Mouse (Mus musculus) liver, embryonic 14.5 days (tissue): Measurements from ENCODE around the gene H2-K1. TPM values are rescaled to one million over a fixed set of nuclear protein-coding genes. Genes with fewer than 3 reads are reported as not detected.
"Not testable (repeated sequence)": the region's sequence is repeated elsewhere in the genome, so short reads cannot be mapped to it uniquely, and the experiment has no call there.

Experiments
- ATAC-seq: fragments of 200-750 bp; cut with Nextera tagmentation; 2 replicates; pipeline ENCODE4 v1.8.0; 2017; ENCODE audit warnings: moderate number of reproducible peaks, mild to moderate bottlenecking, moderate library complexity; ENCODE audit not compliant: insufficient read depth
- DNase-seq, 3 experiments: peaks; one replicate each; pipeline ENCODE4 v3.0.0-alpha.2; 2012 to 2013; ENCODE audit warnings: low read depth in 3 of 3, low spot score in 3 of 3
- H3K27ac ChIP-seq: fragments of 300-500 bp; sonication (generic); 2 replicates; pipeline ENCODE4 v1.5.1; 2014; ENCODE audit warnings: moderate library complexity, mild to moderate bottlenecking, control low read depth, inconsistent platforms
- H3K27me3 ChIP-seq: fragments of 300-500 bp; sonication (generic); 2 replicates; pipeline ENCODE4 v1.6.1; 2014; ENCODE audit warnings: mild to moderate bottlenecking, low read length, moderate library complexity; ENCODE audit not compliant: control insufficient read depth, insufficient read depth
- H3K36me3 ChIP-seq: fragments of 300-500 bp; sonication (generic); replicated peaks from 2 replicates; pipeline ENCODE4 v1.6.1; 2014; ENCODE audit warnings: low read depth; ENCODE audit not compliant: control insufficient read depth, insufficient read depth
- H3K4me1 ChIP-seq, 2 experiments: fragments of 200-500 bp in 1 of 2; fragments of 300-500 bp in 1 of 2; sonication (generic) in 1 of 2; replicated peaks; 2 replicates each; pipeline ENCODE4 v1.6.1; 2012 to 2014; ENCODE audit warnings: antibody characterized with exemption in 1 of 2, inconsistent platforms in 1 of 2, low read length in 1 of 2; ENCODE audit not compliant: control insufficient read depth in 2 of 2, insufficient read depth in 2 of 2
- H3K4me2 ChIP-seq: fragments of 300-500 bp; sonication (generic); 2 replicates; pipeline ENCODE4 v1.6.1; 2014; ENCODE audit warnings: low read depth, mild to moderate bottlenecking, control low read depth, moderate library complexity
- H3K4me3 ChIP-seq, 2 experiments: fragments of 200-500 bp in 1 of 2; fragments of 300-500 bp in 1 of 2; sonication (generic) in 1 of 2; 2 replicates each; pipeline ENCODE4 v1.5.1; 2012 to 2014; ENCODE audit warnings: low read depth in 2 of 2, low read length in 2 of 2, mild to moderate bottlenecking in 2 of 2, control low read depth in 1 of 2, inconsistent platforms in 1 of 2, moderate library complexity in 1 of 2; ENCODE audit not compliant: insufficient read depth in 1 of 2
- H3K9ac ChIP-seq: fragments of 300-500 bp; sonication (generic); replicated peaks from 2 replicates; pipeline ENCODE4 v1.6.1; 2014; ENCODE audit warnings: mild to moderate bottlenecking, control low read depth, moderate library complexity
- H3K9me3 ChIP-seq: fragments of 300-500 bp; sonication (generic); 2 replicates; pipeline ENCODE4 v1.6.1; 2016; ENCODE audit warnings: low read length, mixed read lengths; ENCODE audit not compliant: control insufficient read depth
- CTCF ChIP-seq: IDR thresholded peaks from 2 replicates; pipeline ENCODE4 v1.5.1; 2016; ENCODE audit warnings: antibody characterized with exemption, low read depth, control low read depth
- EP300 ChIP-seq: IDR thresholded peaks from 2 replicates; pipeline ENCODE4 v1.6.1; 2016; ENCODE audit warnings: antibody characterized with exemption, low read depth
- WGBS: fragments of 180-500 bp; shearing (Covaris S2); extraction: QIAGEN DNeasy Blood & Tissue Kit; methylation state at CpG from one replicate; pipeline ENCODE4 v1.1.7; 2014; ENCODE audit not compliant: insufficient replicate concordance; 5-methylcytosine and 5-hydroxymethylcytosine counted together
- polyA plus RNA-seq, 2 experiments: library from polyadenylated mRNA; depleted of rRNA in 1 of 2; stranded (reverse) in 1 of 2; unstranded in 1 of 2; fragments of >200 nt; fragmentation: Nextera tagmentation in 1 of 2; extraction: Ambion mirVana in 1 of 2; gene quantifications; 2 replicates each; pipeline versions ENCODE4 v1.2.1 to v1.2.3; 2012 to 2014

The H2-K1 gene
- polyA plus RNA-seq, 2 experiments: 107 to 124 TPM

GRCm38 (mm10) chr17:33999341-34000149, 602 bp downstream of the H2-K1 start:
- H3K27me3 ChIP-seq: peaks cover 4% of the 10 kb centered on the region; the same call in 1 of the 2 replicates
- no peaks in the 10 kb centered on the region for H3K9me3 ChIP-seq
- ATAC-seq (peak; percentile 51), DNase-seq (no peak)
- no peaks in the 10 kb centered on the region for H3K4me1 ChIP-seq
- H3K4me2 ChIP-seq: peak overlapping the region; percentile 69
- WGBS: 1% methylated on average over 85 of the region's 87 CpGs
- peak overlapping the region; percentile 50 for H3K9ac ChIP-seq
- H3K36me3 ChIP-seq: no peaks in the 10 kb centered on the region
- peak overlapping the region; percentile 58 to 65 for H3K4me3 ChIP-seq
- no peak for TF ChIP-seq EP300
- TF ChIP-seq CTCF: no peak
- no peak overlapping the region for H3K27ac ChIP-seq

DNA sequence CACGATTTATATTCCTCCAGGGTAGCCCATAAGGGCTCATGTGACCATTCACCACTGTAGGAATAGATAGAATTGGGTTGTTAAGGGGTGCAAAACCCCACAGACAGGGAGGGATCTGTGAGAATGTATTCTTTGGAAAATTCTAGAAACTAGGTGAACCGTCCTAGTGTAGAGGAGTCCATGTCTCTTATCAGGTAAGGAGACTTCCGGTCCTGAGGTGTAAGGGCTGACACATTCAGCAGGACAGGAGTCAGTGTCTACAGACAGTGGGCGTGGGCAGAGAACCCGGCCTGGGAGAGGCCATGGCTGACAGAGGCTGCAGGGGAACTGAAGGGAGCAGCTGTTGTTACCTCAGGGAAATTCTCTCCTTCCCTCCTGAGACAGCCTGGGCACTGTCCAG, 1.4 kb downstream of the H2-K1 start:
- WGBS: 28% methylated on average over 5 of the region's 5 CpGs
- 0 out of 4 replicates have a peak overlapping the region, but pooled peaks of 1 of the 2 experiments have one; percentile 58 for H3K4me3 ChIP-seq
- H3K27me3 ChIP-seq, ATAC-seq, DNase-seq, H3K27ac ChIP-seq, H3K36me3 ChIP-seq, H3K9ac ChIP-seq, H3K4me1 ChIP-seq, H3K4me2 ChIP-seq, H3K9me3 ChIP-seq: not testable (repeated sequence)

GRCm38 (mm10) chr17:33997025-33997424, 3.1 kb downstream of the H2-K1 start:
- DNase-seq, ATAC-seq, H3K27ac ChIP-seq, H3K4me2 ChIP-seq, H3K4me1 ChIP-seq, H3K9ac ChIP-seq, H3K9me3 ChIP-seq, H3K27me3 ChIP-seq, H3K4me3 ChIP-seq, H3K36me3 ChIP-seq: not testable (repeated sequence)
- WGBS: 79% methylated on average over 2 of the region's 2 CpGs

GRCm38 (mm10) chr17:33995651-33996050, 4.5 kb downstream of the H2-K1 start:
- no peak overlapping the region for H3K9ac ChIP-seq
- 50% methylated on average over 3 of the region's 3 CpGs for WGBS
- ATAC-seq: no peak
- DNase-seq: no peak
- H3K4me2 ChIP-seq: no peak overlapping the region
- no peak overlapping the region for H3K27ac ChIP-seq
- H3K36me3 ChIP-seq: no peaks in the 10 kb centered on the region
- TF ChIP-seq EP300: no peak
- H3K27me3 ChIP-seq: peaks cover 4% of the 10 kb centered on the region; the same call in 1 of the 2 replicates
- no peak overlapping the region for H3K4me3 ChIP-seq
- no peaks in the 10 kb centered on the region for H3K9me3 ChIP-seq
- peaks cover 0 to 2% of the 10 kb centered on the region in 2 experiments; a peak in 1 of 4 replicates for H3K4me1 ChIP-seq

GRCm38 (mm10) chr17:33994959-33995358, 5.2 kb downstream of the H2-K1 start:
- no peak overlapping the region for H3K27ac ChIP-seq
- ATAC-seq: no peak
- WGBS: 76% methylated on average over 8 of the region's 8 CpGs
- no peak overlapping the region for H3K9ac ChIP-seq
- H3K4me3 ChIP-seq: no peak overlapping the region
- TF ChIP-seq CTCF (no peak), EP300 (no peak)
- DNase-seq: no peak
- H3K27me3 ChIP-seq: no peaks in the 10 kb centered on the region; the same call in 1 of the 2 replicates
- H3K36me3 ChIP-seq: no peaks in the 10 kb centered on the region
- H3K9me3 ChIP-seq: no peaks in the 10 kb centered on the region
- no peak overlapping the region for H3K4me2 ChIP-seq
- H3K4me1 ChIP-seq: peaks cover 0 to 2% of the 10 kb centered on the region in 2 experiments; a peak in 1 of 4 replicates
